ENCODE assay signal across 7 mouse cellular contexts in the genomic region with DNA sequence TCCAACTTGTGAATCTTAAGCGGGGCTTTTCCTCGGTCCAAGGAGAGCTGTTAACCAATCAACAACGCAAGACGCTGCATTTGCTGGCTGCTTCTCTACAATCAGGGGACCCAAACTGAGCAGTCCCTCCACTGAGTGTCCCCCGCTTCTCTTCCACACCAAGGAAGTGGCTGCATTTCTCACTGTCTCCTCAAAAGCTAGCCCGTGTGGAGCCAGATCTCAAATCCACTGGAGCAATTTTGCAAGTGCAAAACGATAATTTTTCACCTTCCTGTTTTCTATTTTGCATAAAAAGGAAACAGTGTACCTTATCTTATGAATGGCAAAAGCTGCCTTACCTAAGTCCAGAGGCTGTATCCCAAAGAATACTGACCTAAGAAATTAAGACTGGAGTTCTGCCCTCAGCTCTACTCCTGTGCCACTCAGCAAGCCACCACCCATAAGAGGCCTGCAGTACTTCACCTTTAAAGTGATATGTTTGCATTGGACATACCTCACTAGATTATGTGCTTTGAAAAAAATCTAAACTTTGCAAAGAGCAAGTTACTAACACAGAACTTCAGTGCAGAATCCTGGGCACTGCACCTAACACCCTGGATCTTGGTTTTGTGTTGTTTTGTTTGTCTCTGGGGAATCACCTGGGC. TPM values are rescaled to one million over a fixed set of nuclear protein-coding genes. Genes with fewer than 3 reads are reported as not detected.
DNase-seq lines count a peak whose midpoint lies in the region; ATAC-seq and TF ChIP-seq lines count a peak whose summit lies in the region.

No protein-coding gene starts in this region.

- peaks cover 24% of the 10 kb centered on the region for H3K4me1 ChIP-seq in lung, embryonic 16.5 days (replicated peaks; ENCODE audit: control insufficient read depth, insufficient read depth, low read length)
- H3K4me1 ChIP-seq in limb, embryonic 14.5 days (ENCODE audit: control insufficient read depth, insufficient read depth, low read length): no peaks in the 10 kb centered on the region; the same call in none of the 2 replicates
- H3K4me1 ChIP-seq in stomach, embryonic 16.5 days (ENCODE audit: control insufficient read depth, insufficient read depth, low read length): peaks cover 10% of the 10 kb centered on the region

- peak overlapping the region; percentile 40 for H3K4me3 ChIP-seq in lung, embryonic 16.5 days (ENCODE audit: low read length)
- H3K4me3 ChIP-seq in limb, embryonic 14.5 days (replicated peaks; ENCODE audit: low read length): peak overlapping the region; percentile 14
- H3K4me3 ChIP-seq in stomach, embryonic 16.5 days (replicated peaks; ENCODE audit: low read length): peak overlapping the region; percentile 24

- no peak for TF ChIP-seq POLR2A in limb, embryonic 14.5 days (IDR thresholded peaks at IDR 0.05; ENCODE audit: borderline replicate concordance, extremely low read depth, insufficient read depth, insufficient read length)

- no peaks in the 10 kb centered on the region for H3K9me3 ChIP-seq in lung, embryonic 16.5 days (ENCODE audit: control insufficient read depth, low read length)
- no peaks in the 10 kb centered on the region for H3K9me3 ChIP-seq in limb, embryonic 14.5 days (ENCODE audit: control insufficient read depth, low read length)
- H3K9me3 ChIP-seq in stomach, embryonic 16.5 days (replicated peaks; ENCODE audit: control insufficient read depth, low read length): no peaks in the 10 kb centered on the region

- peak overlapping the region; percentile 64 for H3K9ac ChIP-seq in lung, embryonic 16.5 days (ENCODE audit: low read length)
- 0 out of 2 replicates have a peak overlapping the region, but pooled peaks have one; percentile 42 for H3K9ac ChIP-seq in limb, embryonic 14.5 days (ENCODE audit: low read depth, low read length, severe bottlenecking)
- H3K9ac ChIP-seq in stomach, embryonic 16.5 days (ENCODE audit: low read length): peak overlapping the region; percentile 54; the same call in 1 of the 2 replicates

- WGBS in lung, embryonic 16.5 days: 5% methylated on average over 7 of the region's 7 CpGs
- WGBS in limb, embryonic 14.5 days: 10% methylated on average over 7 of the region's 7 CpGs
- WGBS in stomach, embryonic 16.5 days: 15% methylated on average over 7 of the region's 7 CpGs

- peak overlapping the region; percentile 68 for H3K4me2 ChIP-seq in lung, embryonic 16.5 days (ENCODE audit: low read depth, low read length)
- H3K4me2 ChIP-seq in limb, embryonic 14.5 days (replicated peaks; ENCODE audit: low read depth, low read length, severe bottlenecking): peak overlapping the region; percentile 57
- H3K4me2 ChIP-seq in stomach, embryonic 16.5 days (ENCODE audit: low read depth, low read length): peak overlapping the region; percentile 48

- ATAC-seq in lung, embryonic 16.5 days (ENCODE audit: low read depth): peak; percentile 88
- peak; percentile 42; the same call in 1 of the 2 replicates for ATAC-seq in granulocyte monocyte progenitor cell, adult 5-6 weeks (replicated peaks; ENCODE audit: poor library complexity, severe bottlenecking)
- ATAC-seq in limb, embryonic 14.5 days (ENCODE audit: low FRiP score, low read depth): no peak
- peak; percentile 23; the same call in 1 of the 2 replicates for ATAC-seq in stomach, embryonic 16.5 days (ENCODE audit: insufficient read depth, low FRiP score)

- DNase-seq in lung, postnatal 10 days: no peak
- no peak for DNase-seq in limb, embryonic 14.5 days (ENCODE audit: low spot score)
- no peak for DNase-seq in layer of hippocampus, postnatal 25 days (ENCODE audit: extremely low spot score in 1 of 2, low spot score in 1 of 2)
- DNase-seq in thymus, postnatal 25 days: no peak

- no peaks in the 10 kb centered on the region for H3K27me3 ChIP-seq in lung, embryonic 16.5 days (ENCODE audit: control insufficient read depth, insufficient read depth, low read depth, low read length)
- H3K27me3 ChIP-seq in limb, embryonic 14.5 days (ENCODE audit: control insufficient read depth, insufficient read depth, low read length): no peaks in the 10 kb centered on the region
- no peaks in the 10 kb centered on the region for H3K27me3 ChIP-seq in stomach, embryonic 16.5 days (ENCODE audit: control insufficient read depth, insufficient read depth, low read length)

- no peaks in the 10 kb centered on the region for H3K36me3 ChIP-seq in lung, embryonic 16.5 days (ENCODE audit: control insufficient read depth, insufficient read depth, low read length)
- H3K36me3 ChIP-seq in limb, embryonic 14.5 days (ENCODE audit: control insufficient read depth, insufficient read depth, low read length): no peaks in the 10 kb centered on the region
- no peaks in the 10 kb centered on the region for H3K36me3 ChIP-seq in stomach, embryonic 16.5 days (ENCODE audit: control insufficient read depth, insufficient read depth, low read length)

- peak overlapping the region; percentile 79 for H3K27ac ChIP-seq in lung, embryonic 16.5 days (ENCODE audit: low read length)
- no peak overlapping the region for H3K27ac ChIP-seq in limb, embryonic 14.5 days (replicated peaks; ENCODE audit: low read depth, low read length)
- no peak overlapping the region for H3K27ac ChIP-seq in stomach, embryonic 16.5 days (ENCODE audit: low read length)

RNA-seq across cellular contexts. Expression of a gene that starts 52.7 kb away (rescaled TPM):
- 220 and 239 TPM in 2 replicates for polyA plus RNA-seq in lung, embryonic 16.5 days (2015; fragmentation: Nextera tagmentation; extraction: Ambion mirVana)
- total RNA-seq in granulocyte monocyte progenitor cell, adult 5-6 weeks (2014; fragmentation: Nextera tagmentation): 583 and 666 TPM in 2 replicates
- 670 and 682 TPM in 2 replicates for total RNA-seq in granulocyte monocyte progenitor cell, adult 5-6 weeks (2017)
- polyA plus RNA-seq in limb, embryonic 14.5 days (2012; rRNA removed): 189 and 334 TPM in 2 replicates
- 231 and 238 TPM in 2 replicates for polyA plus RNA-seq in limb, embryonic 14.5 days (2014; fragmentation: Nextera tagmentation; extraction: Ambion mirVana)
- 154 and 180 TPM in 2 replicates for polyA plus RNA-seq in stomach, embryonic 16.5 days (2015; fragmentation: Nextera tagmentation; extraction: Ambion mirVana)
- total RNA-seq in layer of hippocampus, postnatal 25 days (2021): 100 to 1,000 TPM; 146 to 162 TPM
